Mouse (Mus musculus): ENCODE results near the gene Cpne2.

Cpne2 gene

DNA sequence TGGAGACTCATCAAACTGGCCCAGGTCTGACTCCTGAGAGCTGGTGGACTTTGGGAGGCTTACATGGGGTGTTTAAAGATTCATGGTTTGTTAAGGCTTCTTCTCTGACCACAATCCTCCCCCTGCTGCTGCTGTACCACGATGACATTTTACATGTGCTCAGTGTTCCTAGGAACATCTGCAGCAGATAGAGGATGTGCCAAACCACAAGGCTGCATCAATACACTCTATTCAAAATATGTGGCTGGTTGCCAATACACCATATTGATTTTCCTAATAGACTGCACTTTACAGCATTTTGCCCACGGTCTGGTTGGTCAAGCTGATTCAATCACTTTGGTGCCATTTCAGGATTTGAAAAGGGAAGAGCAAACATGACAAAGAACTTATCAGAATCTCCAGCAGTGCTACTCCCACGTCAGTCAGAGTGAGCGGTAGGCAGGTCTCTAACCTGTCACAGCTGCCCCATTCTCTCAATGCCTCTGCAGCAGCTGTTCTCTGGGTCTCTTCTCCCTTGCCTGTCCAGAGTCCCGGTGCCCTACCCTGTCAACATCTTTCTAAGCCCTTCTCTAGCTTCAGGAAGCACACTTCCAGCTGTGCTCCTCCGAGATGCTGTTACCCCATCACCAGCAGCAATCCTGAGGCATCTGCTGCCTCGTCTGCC lies 49.2 kb downstream of the Cpne2 start:
- DNase-seq (ENCODE audit: low read depth, low spot score): no peak

DNA sequence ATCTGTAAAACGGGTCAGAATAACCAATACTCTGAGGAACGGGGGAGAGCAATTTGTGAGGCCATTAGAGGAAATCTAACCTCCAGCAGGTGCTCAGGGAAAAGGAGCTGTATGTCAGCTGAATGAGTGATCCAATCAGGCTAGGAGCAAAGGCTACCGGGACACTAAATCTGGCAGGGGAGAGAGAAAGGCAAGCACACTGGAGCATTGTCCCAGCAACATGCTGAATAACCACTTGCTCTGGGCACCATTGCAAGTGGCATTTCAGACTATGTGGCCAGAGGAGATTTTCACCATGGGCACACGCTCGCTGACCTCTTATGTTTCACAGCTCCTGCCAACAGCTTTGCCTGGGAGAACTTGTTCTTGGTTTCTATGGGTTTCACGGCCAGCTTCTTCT lies 49.8 kb downstream of the Cpne2 start:
- DNase-seq (ENCODE audit: low read depth, low spot score): no peak

DNA sequence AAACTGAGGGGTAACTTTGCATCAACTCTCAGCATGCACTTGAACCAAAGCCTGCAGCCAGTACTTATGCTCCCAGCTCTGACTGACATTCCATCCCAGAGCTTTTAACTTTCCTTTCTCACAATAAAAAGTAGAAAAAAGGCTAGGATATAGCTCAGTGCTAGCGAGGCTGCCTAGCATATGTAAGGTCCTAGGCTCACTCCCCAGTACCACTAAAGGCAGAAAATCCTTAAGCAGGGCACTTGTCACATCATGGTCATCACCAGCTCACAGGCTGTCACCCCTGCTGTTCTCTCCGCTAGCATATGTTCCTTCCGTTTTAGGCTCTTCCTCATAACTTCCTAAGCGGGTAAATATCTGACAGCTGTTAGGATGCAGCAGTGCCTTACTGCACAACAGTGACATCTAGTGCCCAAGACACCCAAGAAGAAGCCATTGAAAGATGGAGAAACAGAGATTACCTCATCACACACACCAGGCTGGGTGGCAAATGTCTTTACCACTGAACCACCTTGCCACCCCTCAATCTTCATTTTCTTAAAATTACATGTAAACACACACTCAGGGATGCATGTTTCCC lies 51.5 kb downstream of the Cpne2 start:
- DNase-seq (ENCODE audit: low read depth, low spot score): peak; percentile 37

DNA sequence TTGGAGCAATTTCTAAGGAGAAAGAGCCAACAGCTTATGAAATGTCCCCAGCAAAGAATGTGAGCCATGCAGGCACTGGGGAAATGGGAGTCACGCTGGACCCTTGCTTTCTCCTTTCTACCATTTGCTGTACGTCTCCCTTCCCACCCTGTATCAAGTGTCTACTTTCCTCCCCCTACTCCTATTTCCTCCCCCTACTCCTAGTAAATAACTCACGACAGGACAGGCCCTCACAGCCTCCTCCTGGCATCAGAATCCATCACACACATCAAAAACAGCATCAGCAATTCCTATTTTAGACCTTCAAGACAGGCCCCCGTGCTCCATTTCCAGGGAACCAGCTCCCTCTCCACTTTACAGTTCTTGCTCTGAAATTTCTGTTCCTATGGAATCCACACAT lies 58.9 kb downstream of the Cpne2 start:
- no peak for DNase-seq (ENCODE audit: low read depth, low spot score)

DNA sequence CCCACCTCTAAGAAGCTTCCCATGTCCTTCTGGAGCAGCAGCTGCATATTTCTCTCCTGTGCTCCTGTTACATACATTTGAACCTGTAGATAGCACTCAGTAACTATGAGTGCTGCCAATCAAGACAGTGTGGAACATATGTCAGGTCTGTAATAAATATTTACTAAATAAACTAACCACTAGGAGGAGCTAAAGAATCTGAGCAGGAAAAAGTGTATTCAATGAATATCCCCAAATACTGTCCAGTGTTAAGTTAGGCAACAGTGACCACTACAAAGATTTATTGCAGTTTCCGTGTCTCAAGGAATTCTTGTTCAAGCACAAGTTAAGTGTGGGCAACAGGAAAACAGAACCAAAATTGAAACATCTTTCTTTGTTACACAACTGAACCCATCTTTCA lies 61.4 kb downstream of the Cpne2 start:
- DNase-seq (ENCODE audit: low read depth, low spot score): no peak

DNA sequence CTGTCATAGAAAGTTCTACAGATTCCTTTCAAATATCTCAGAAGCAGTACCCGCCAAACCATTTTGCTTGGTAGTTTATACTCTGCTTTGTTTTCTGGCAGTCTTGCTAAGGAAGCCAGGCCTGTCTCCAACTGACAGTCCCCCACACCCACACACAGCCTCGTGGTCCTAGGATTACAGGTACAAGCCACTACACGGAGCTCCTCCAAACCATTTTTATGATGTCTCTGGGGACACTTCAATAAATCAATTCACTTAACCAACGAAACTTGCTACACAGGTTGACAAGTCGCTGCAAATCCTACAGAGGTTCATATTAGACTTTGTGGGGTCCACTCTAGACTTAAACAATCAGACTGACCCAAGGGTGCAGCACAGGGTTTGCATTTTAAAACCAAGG lies 67.7 kb downstream of the Cpne2 start:
- no peak for DNase-seq (ENCODE audit: low read depth, low spot score)

DNA sequence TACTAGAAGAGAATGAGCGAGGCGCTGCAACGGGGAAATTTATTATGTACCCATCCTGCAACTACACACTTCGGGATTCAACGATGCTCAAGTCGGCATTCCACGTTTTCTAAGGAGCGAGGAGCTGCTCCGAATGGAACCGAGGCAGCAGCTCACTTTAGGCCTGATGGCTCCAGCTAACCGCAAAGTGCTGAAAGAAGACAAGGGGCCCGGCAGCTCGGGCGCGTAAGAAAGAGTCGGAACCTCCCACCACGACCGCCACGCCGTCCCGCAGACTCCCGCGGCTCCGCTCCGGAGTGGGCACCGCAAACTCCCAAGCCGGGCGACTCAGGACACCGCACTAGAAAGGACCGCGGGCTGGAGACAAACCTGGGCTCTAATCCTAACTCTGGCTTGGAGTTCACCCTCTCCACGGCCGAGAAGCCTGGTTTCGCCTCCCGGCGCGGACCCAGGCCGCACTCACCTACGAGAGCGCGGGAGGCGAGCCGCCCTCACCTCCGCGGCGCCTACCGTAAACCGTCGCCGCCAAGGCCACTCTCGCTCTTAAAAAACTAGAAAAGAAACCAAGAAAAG lies 68.3 kb downstream of the Cpne2 start:
- DNase-seq (ENCODE audit: low read depth, low spot score): no peak

DNA sequence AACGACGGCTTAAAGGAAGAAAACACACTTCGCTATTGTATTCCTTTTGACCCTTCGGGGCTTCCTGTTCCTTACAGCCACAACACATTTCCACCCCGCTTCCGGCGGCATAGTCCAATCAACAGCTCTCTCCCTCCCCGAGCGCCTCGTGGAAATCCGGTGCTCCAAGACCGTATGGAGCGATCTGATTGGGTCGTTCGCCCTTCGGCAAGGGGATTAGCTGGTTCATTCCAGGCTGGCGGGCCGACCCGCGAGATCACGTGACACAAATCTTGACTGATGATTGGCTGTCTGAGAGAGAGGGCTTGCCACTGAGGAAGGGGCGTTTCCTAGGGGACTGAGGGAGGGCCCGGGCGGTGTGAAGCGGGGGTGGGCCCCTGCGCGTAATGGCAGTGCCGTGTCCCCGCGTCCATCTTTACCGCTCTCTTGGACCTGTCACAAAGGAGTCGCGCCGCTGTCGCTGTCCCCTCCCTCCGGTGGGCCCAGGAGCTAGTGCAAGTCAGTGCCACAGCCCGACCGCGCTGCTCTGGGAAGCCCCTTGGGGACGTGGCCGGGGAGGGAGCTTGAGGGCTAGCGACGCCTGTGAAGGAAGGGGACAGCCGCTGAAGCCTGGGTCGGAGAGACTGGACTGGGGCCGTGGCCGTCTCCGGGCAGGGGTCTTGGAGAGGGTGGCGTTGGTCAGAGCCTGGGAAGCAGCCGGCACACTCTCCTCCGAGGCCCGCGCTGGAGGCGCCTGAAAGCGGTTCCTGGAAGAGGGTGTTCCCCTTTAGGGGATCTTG lies 69.0 kb downstream of the Cpne2 start, which contains the start of the genes Rspry1 and Fam192a:
Gene Rspry1 (plus strand): TSS at position 331 of the 779 bp plus-strand sequence.
Gene Fam192a (minus strand): TSS at position 391 of the 779 bp plus-strand sequence.
- peak; percentile 99 for DNase-seq (ENCODE audit: low read depth, low spot score)

DNA sequence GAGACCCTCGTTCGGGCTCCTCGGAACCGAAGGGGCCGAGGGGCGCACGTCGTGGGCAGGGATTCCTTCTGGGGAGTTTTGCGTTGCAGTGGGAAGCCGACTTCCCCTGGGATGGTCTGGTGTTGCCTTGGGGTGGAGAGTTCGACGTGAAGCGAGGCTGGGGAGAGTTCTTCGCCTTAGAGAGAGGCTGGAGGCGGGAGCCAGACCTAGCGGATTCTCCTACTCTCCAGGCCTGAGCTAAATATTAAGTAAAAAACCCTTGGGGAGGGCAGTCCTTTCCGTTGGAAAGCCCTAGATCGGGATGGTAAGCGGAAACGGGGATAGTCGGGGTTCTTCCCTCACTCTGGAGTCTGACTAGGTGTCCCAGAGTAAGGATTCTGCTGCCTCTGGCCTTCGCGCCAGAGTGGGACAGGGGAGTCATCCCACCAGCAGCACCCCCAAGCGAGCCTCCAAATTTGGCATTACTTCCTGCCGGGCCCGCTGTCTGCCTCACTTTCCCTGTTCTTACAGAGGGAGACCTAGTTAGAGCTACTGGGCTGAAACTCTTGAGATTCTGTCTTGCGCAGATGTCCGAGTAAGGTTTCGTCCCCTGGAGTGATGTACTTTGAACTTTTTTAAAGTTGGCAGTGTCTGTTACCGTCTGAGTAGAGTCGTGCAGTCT lies 69.8 kb downstream of the Cpne2 start:
- DNase-seq (ENCODE audit: low read depth, low spot score): no peak

DNA sequence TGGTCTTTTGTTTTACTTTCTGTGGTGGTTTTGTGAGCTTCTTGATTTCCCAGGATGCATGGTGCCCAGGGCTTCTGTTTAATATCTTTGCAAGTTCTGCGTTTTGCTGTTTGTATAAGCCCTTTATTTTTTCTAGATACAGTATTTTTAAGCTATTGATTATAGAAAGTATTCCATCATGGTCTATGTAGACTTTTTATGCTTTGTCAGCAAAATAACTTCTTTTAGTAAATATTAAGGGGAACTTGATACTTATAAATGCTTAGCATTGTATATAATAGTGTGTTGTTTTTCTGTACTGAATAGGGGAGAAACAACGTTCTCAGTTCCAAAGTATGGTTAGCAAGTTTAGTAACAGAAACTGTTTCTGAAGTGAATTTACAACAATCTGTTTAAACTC lies 71.2 kb downstream of the Cpne2 start:
- DNase-seq (ENCODE audit: low read depth, low spot score): no peak

DNA sequence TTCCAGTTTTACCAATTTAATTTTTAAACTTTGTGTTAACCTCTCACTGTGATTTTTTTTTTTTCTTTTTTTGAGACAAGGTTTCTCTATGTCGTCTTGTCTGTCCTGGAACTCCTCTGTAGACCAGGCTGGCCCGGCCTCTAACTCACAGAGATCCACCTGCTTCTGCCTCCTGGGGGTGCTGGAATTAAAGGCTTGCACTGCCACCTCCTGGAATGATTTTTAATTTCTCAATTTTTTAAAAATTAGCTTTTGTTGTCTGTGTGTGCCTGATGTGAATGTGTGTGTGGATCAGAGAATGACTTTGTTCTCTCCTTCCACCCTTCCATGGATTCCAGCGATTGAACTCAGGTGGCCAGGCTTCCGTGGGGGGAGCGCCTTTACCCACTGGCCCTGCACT lies 74.3 kb downstream of the Cpne2 start:
- DNase-seq (ENCODE audit: low read depth, low spot score): no peak
